Mouse (Mus musculus) urinary bladder, postnatal 4 days (tissue): ENCODE data around the gene Snx1.

ENCODE experiments used
- DNase-seq, 2 experiments: peaks; one replicate each; pipeline ENCODE4 v3.0.0; 2021 to 2022; ENCODE audit warnings: low spot score in 2 of 2

The Snx1 gene

GRCm38 (mm10) chr9:66090593-66091244, 35.7 kb downstream of the Snx1 start:
- DNase-seq: no peak

GRCm38 (mm10) chr9:66088411-66088810, 38.0 kb downstream of the Snx1 start:
- DNase-seq: no peak

GRCm38 (mm10) chr9:66087062-66087461, 39.3 kb downstream of the Snx1 start:
- DNase-seq: no peak

- no peak for DNase-seq
These were observed 42.2 kb downstream of the Snx1 start for GRCm38 (mm10) chr9:66084171-66084570.

- no peak for DNase-seq
These were observed 44.4 kb downstream of the Snx1 start for GRCm38 (mm10) chr9:66081999-66082398.

- no peak for DNase-seq
These were observed 45.5 kb downstream of the Snx1 start for GRCm38 (mm10) chr9:66080804-66081459.

GRCm38 (mm10) chr9:66078493-66078892, 47.9 kb downstream of the Snx1 start:
- DNase-seq: no peak

- DNase-seq: no peak
These were observed 48.3 kb downstream of the Snx1 start for GRCm38 (mm10) chr9:66078072-66078471.

- DNase-seq: no peak
These were observed 53.6 kb downstream of the Snx1 start for GRCm38 (mm10) chr9:66072754-66073153.

GRCm38 (mm10) chr9:66070151-66070550, 56.2 kb downstream of the Snx1 start:
- no peak for DNase-seq

GRCm38 (mm10) chr9:66069583-66069982, 56.8 kb downstream of the Snx1 start, which contains the start of gene Snx22:
TSS of gene Snx22 (minus strand) at chr9:66069719.
- DNase-seq: peak; percentile 72 to 80

- no peak for DNase-seq
These were observed 57.4 kb downstream of the Snx1 start for GRCm38 (mm10) chr9:66068971-66069391.

GRCm38 (mm10) chr9:66068056-66068455, 58.3 kb downstream of the Snx1 start:
- no peak for DNase-seq

GRCm38 (mm10) chr9:66067542-66067941, 58.8 kb downstream of the Snx1 start:
- no peak for DNase-seq

- DNase-seq: no peak
These were observed 59.6 kb downstream of the Snx1 start for GRCm38 (mm10) chr9:66066791-66067190.

GRCm38 (mm10) chr9:66064316-66064715, 62.1 kb downstream of the Snx1 start:
- no peak for DNase-seq

GRCm38 (mm10) chr9:66063446-66063845, 62.9 kb downstream of the Snx1 start:
- no peak for DNase-seq

- no peak for DNase-seq
These were observed 64.7 kb downstream of the Snx1 start for GRCm38 (mm10) chr9:66061656-66062055.

GRCm38 (mm10) chr9:66060986-66061385, 65.4 kb downstream of the Snx1 start:
- DNase-seq: no peak

GRCm38 (mm10) chr9:66060308-66060647, 66.1 kb downstream of the Snx1 start:
- no peak for DNase-seq

- DNase-seq: peak; percentile 96 to 98
These were observed 66.6 kb downstream of the Snx1 start, which contains the start of gene Ppib for GRCm38 (mm10) chr9:66059583-66060307. TSS of gene Ppib (plus strand) at chr9:66060222.

- DNase-seq: no peak
These were observed 72.8 kb downstream of the Snx1 start for GRCm38 (mm10) chr9:66053620-66054019.

GRCm38 (mm10) chr9:66052731-66053130, 73.7 kb downstream of the Snx1 start:
- DNase-seq: no peak
